Comparison of ENCODE assay signal across 1 mouse cellular context in the genomic region with DNA sequence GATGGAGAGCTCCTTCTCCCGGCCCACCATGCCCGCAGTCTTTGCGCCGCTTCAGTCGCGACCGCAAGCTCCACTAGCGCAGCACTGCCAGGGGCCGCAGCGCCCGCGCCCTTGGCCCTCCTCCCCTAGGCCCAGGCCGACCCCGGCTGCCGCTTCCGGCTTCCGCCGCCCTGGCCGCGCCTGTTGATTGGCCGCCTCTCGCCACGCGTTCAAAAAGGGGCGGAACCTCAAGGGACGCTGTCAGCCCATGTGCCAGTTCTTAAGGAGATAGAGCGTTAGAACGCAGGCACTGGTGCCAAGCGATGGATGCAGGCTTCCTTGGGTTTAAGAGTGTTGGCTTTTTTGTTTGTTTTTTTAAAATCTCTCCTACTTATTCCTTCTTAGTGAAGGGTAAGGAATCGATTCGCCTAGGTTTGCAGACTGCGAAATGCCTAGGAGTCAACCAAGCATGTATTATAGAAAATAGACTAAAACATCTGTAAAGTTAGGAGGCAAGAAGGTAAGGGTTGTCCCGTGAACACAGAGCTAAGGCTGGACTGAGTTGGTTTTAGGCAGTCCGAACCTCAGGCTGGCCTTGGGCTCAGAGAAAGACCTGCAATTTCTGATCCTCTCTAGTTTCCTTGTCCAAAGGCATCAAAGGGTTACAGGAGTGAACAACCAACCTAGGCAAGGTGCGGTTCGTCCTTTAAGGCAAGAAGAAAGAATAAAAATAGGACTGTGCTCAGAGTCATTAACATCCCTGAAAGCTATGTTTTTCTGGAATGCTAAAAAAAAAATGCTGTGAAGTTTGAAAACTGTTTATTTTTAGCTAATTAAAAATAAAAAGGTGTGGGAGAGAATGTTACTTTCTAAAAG.
TF ChIP-seq lines count a peak whose summit lies in the region.

No protein-coding gene starts in this region.

TF ChIP-seq in MEL, 35 proteins besides CTCF, POLR2A, EP300 and RAD21 (continued from another document):
- TF ChIP-seq UBTF (IDR thresholded peaks at IDR 0.05; ENCODE audit: borderline replicate concordance, insufficient read depth, low read depth, low read length) = no peak
- peak; percentile 20; the same call in 1 of the 2 replicates for TF ChIP-seq NRF1 (IDR thresholded peaks at IDR 0.05; ENCODE audit: insufficient read depth, low read depth, low read length, poor library complexity, severe bottlenecking)
- 0 out of 2 replicates have a peak, but pooled peaks have one; percentile 7 for TF ChIP-seq ETS1 (IDR thresholded peaks at IDR 0.05; ENCODE audit: low read depth, low read length)
- no peak for TF ChIP-seq USF2 (IDR thresholded peaks at IDR 0.05; ENCODE audit: borderline replicate concordance in 1 of 2, insufficient read depth in 1 of 2, low read depth in 1 of 2, low read length in 2 of 2)
- TF ChIP-seq GATA1 (IDR thresholded peaks at IDR 0.05; ENCODE audit: low read depth, low read length) = no peak
- TF ChIP-seq USF1 (IDR thresholded peaks at IDR 0.05; ENCODE audit: low read depth, low read length) = peak; percentile 90
- peak; percentile 99 for TF ChIP-seq ELF1 (IDR thresholded peaks at IDR 0.05; ENCODE audit: low read depth, low read length)
- TF ChIP-seq ZKSCAN1 (IDR thresholded peaks at IDR 0.05; ENCODE audit: low read depth, low read length) = no peak
- peak; percentile 91 for TF ChIP-seq POLR2AphosphoS2 (IDR thresholded peaks at IDR 0.05; ENCODE audit: low read length)
